Mouse (Mus musculus) lung, adult 2 months (tissue): ENCODE data around the gene Tango2. TPM values are rescaled to one million over a fixed set of nuclear protein-coding genes. Genes with fewer than 3 reads are reported as not detected.
A peak's percentile ranks its signal among the peaks of the same experiment; 100 is the strongest.

Experiments used
- DNase-seq: peaks from one replicate; pipeline ENCODE4 v3.0.0; 2022
- H3K4me1 ChIP-seq: fragments of 200-500 bp; 2 replicates; pipeline ENCODE4 v1.6.1; 2011; ENCODE audit warnings: low read length; ENCODE audit not compliant: control insufficient read depth, insufficient read depth
- H3K4me3 ChIP-seq: fragments of 200-500 bp; replicated peaks from 2 replicates; pipeline ENCODE3; 2011; ENCODE audit warnings: low read depth, mild to moderate bottlenecking, control low read depth, low read length; ENCODE audit errors: extremely low read depth
- CTCF ChIP-seq: fragments of 200-500 bp; IDR thresholded peaks from 2 replicates; pipeline ENCODE4 v1.5.1; 2011; ENCODE audit warnings: mild to moderate bottlenecking, low read length, control low read depth; ENCODE audit not compliant: insufficient read depth
- POLR2A ChIP-seq: fragments of 200-500 bp; IDR thresholded peaks from 2 replicates; pipeline ENCODE4 v1.6.1; 2011; ENCODE audit warnings: low read depth, mild to moderate bottlenecking, control low read depth, low read length, borderline replicate concordance; ENCODE audit errors: extremely low read depth
- WGBS: fragments of 180-500 bp; shearing (Covaris S2); methylation state at CpG from one replicate; pipeline ENCODE4 v1.1.7; 2018; 5-methylcytosine and 5-hydroxymethylcytosine counted together
- polyA plus RNA-seq: library from polyadenylated mRNA; depleted of rRNA; stranded (reverse); fragments of >200 nt; gene quantifications from 2 replicates; pipeline ENCODE4 v1.2.3, GENCODE M21; 2012

Gene Tango2
- polyA plus RNA-seq, 1 experiment = 36.1 TPM

- WGBS = under 1% methylated on average over 38 of the region's 38 CpGs
- peak; percentile 93 for DNase-seq
- Histone ChIP-seq H3K4me3 (peak overlapping the region; percentile 78), H3K4me1 (peaks cover 5% of the 10 kb centered on the region)
- TF ChIP-seq CTCF (no peak), POLR2A (peak; percentile 64)
These were observed 4.1 kb downstream of the Tango2 start for GRCm38 (mm10) chr16:18343778-18344177.

- peak; percentile 23 for DNase-seq
- TF ChIP-seq CTCF (no peak), POLR2A (no peak)
- Histone ChIP-seq H3K4me3 (peak overlapping the region; percentile 78), H3K4me1 (peaks cover 5% of the 10 kb centered on the region)
- 24% methylated on average over 9 of the region's 9 CpGs for WGBS
These were observed 5.0 kb downstream of the Tango2 start for GRCm38 (mm10) chr16:18342650-18343570.

GRCm38 (mm10) chr16:18342076-18342475 is 5.8 kb downstream of the Tango2 start:
- 88% methylated on average over 2 of the region's 2 CpGs for WGBS
- Histone ChIP-seq H3K4me1 (peaks cover 5% of the 10 kb centered on the region), H3K4me3 (no peak overlapping the region)
- TF ChIP-seq POLR2A = no peak
- no peak for DNase-seq

- 82% methylated on average over 8 of the region's 8 CpGs for WGBS
- no peak for DNase-seq
- TF ChIP-seq POLR2A = no peak
- no peak for TF ChIP-seq CTCF
- Histone ChIP-seq H3K4me1 (peaks cover 5% of the 10 kb centered on the region), H3K4me3 (no peak overlapping the region)
These were observed 6.3 kb downstream of the Tango2 start for GRCm38 (mm10) chr16:18341605-18342004.

GRCm38 (mm10) chr16:18339866-18340265 is 8.0 kb downstream of the Tango2 start:
- 31% methylated on average over 1 of the region's 1 CpGs for WGBS
- Histone ChIP-seq H3K4me1 (peaks cover 5% of the 10 kb centered on the region), H3K4me3 (no peak overlapping the region)
- TF ChIP-seq POLR2A = no peak
- TF ChIP-seq CTCF = no peak
- no peak for DNase-seq

DNA sequence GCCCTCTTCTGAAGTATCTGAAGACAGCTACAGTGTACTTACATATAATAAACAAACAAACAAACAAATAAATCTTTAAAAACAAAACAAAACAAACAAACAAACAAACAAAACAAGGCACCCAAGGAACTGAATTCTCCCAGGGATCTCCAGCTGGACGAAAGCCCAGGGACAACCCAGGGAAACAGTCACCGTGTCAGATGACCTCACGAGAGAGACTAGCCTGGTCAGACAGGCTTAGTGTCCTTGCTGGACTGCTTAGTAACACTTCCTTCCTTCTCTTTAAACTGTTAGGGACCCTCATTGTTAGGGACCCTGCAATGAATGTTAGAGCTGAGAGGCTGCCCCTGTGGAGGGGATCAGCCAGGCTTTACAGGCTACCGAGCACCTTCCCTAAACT is 10.6 kb downstream of the Tango2 start:
- Histone ChIP-seq H3K4me3 (no peak overlapping the region), H3K4me1 (peaks cover 3% of the 10 kb centered on the region; the same call in 1 of the 2 replicates)
- WGBS = 84% methylated on average over 4 of the region's 4 CpGs
- TF ChIP-seq CTCF (no peak), POLR2A (no peak)
- no peak for DNase-seq

DNA sequence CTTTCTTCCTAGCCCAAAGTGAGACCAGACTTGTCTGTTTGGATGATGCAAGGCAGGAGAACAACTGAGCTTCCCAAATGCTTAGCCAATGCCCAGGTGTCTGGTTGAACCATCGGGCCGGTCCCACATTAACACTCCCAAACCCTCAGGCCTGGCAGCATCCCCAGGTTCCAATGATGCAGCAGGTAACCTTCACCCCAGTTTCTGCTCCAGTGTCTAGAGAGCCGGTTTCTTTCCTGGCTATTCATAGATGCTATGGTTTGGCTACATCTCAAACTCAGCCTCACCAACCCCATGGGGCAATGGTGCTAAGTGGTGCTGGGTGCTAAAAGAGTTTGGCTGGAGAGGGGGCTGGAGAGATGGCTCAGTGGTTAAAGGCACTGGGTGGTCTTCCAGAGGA is 11.9 kb downstream of the Tango2 start:
- TF ChIP-seq POLR2A = no peak
- TF ChIP-seq CTCF = no peak
- WGBS = 87% methylated on average over 3 of the region's 3 CpGs
- DNase-seq = no peak
- H3K4me3 ChIP-seq = no peak overlapping the region
- peaks cover 3% of the 10 kb centered on the region; the same call in 1 of the 2 replicates for H3K4me1 ChIP-seq

DNA sequence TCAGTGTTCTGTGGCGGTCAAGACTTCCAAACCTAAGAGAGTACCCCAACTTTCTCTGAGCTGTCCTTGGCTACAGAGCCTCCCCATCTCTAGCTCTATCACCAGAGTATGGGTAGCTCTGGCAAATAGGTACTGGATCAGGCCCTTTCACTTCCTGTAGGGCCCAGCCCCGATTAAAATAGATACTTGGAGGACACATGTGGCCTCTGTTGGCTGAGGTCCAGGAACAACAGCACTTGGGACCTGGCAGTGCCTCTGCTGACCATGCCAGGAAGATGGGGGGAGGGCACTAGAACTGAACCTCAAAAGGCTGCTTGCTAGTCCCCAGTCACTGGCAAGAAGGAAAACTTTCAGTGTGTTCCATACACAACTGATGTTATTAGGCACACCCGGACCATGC is 13.9 kb downstream of the Tango2 start:
- no peak overlapping the region for H3K4me3 ChIP-seq
- no peak for DNase-seq
- 59% methylated on average over 3 of the region's 3 CpGs for WGBS
- peaks cover 3% of the 10 kb centered on the region; the same call in 1 of the 2 replicates for H3K4me1 ChIP-seq
- TF ChIP-seq POLR2A (no peak), CTCF (no peak)

- Histone ChIP-seq H3K4me3 (no peak overlapping the region), H3K4me1 (no peaks in the 10 kb centered on the region)
- DNase-seq = no peak
- TF ChIP-seq CTCF (no peak), POLR2A (no peak)
- WGBS = 74% methylated on average over 1 of the region's 1 CpGs
These were observed 19.4 kb downstream of the Tango2 start for GRCm38 (mm10) chr16:18328524-18328923.

GRCm38 (mm10) chr16:18327936-18328335 is 20.0 kb downstream of the Tango2 start:
- WGBS = 92% methylated on average over 9 of the region's 9 CpGs
- Histone ChIP-seq H3K4me3 (no peak overlapping the region), H3K4me1 (no peaks in the 10 kb centered on the region)
- no peak for DNase-seq
- TF ChIP-seq POLR2A (no peak), CTCF (no peak)
